Mouse (Mus musculus): ENCODE data around the gene Creg1.

- TF ChIP-seq POLR2A (IDR thresholded peaks at IDR 0.05; ENCODE audit: low read depth, low read length) (no peak), CTCF (IDR thresholded peaks at IDR 0.05; ENCODE audit: extremely low read depth, insufficient read depth, insufficient read length, insufficient replicate concordance) (no peak)
Observed at GRCm38 (mm10) chr1:165789963-165790362, 26.4 kb downstream of the Creg1 start.

All from spleen, adult 2 months (tissue).